Mouse (Mus musculus) ovary, adult 10 weeks (tissue): ENCODE measurements around the gene Prr18. TPM values are rescaled to one million over a fixed set of nuclear protein-coding genes. Genes with fewer than 3 reads are reported as not detected.

Experiments used
- polyA plus RNA-seq: library from polyadenylated mRNA; stranded (reverse); fragments of 350-450 nt; fragmentation: Illumina TruSeq; extraction: RNeasy Lipid Tissue Mini Kit (QIAGEN cat#74804); gene quantifications from one replicate; pipeline ENCODE4 v1.2.3, GENCODE M21; 2014

Gene Prr18
- polyA plus RNA-seq, result 2.9 TPM

DNA sequence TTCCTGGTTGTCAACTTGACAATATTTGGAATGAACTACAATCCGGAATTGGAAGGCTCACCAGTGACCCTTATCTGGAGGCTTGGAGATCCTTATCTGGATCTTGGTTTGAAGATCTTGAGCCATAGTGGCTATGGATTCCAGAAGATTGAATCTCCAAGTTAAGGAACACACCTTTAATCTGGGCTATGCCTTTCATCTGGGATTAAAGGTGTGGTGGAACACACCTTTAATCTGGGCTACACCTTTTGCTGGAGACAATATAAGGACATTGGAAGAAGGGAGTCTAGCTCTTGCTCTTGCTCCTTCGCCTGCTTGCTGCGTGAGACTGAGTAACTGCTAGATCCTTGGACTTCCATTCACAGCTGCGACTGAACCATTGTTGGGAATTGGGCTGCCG, at the start of gene Prr18:
Gene Prr18, plus strand, starts transcription at position 301 of the 400 bp plus-strand sequence.

DNA sequence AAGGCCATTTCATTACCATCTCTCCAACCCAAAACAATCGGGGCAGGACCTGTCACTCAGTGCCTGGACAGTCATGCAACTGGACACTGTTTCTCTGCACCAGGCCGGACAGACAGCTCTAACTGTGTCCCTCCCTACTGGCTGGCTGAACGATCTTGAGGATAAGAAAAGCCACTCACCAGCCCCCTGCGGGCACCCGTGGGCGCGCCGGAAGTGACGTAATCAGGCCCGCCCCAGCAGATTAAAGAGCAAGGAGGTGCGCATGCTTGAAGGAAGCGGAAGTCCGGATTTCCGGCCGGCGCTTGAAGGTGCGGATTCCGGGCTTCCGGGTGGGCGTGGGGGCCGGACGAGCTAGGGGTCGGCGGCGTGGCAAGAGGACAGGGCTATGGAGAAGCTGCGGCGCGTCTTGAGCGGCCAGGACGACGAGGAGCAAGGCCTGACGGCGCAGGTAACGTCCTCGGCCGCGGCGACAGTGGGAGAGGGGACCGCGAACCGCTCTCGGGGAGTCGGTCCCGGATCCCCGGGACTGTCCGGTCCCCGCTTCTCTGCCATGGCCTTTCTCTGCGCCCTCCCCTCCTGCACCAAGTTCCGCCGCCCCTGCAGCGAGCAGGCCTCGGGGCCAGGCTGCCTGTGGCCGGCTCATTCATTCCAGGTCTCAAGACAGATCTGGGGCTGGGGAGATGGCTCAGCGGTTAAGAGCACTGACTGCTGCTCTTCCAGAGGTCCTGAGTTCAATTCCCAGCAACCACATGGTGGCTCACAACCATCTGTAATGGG, 26.2 kb upstream of the Prr18 start, which contains the start of gene Sft2d1:
Gene Sft2d1, plus strand, starts transcription at position 265 of the 777 bp plus-strand sequence.

DNA sequence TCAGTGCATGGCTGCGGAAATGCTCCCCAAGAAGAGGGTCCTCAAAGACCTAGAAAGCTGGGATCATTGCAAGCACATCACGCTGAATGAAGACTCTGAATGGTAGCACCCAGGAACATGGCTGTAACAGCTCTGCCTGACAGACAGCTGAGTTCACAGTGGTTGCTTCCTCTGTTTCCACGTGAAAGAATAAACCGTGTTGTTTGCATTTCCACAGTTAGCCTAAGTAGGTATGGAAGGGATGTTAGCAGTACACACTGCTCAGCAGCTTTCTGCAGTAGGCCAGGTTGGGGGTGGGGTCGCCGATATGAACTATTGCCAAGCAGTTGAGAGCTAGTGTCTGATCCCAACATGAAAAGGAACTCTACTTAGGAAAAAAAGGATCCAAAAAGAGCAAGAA, 18.4 kb downstream of the Prr18 start, which contains the start of gene T2:
Gene T2, plus strand, starts transcription at position 301 of the 400 bp plus-strand sequence.

Other genes with a start within 250 kb of the Prr18 start
- gene Gm49673, start 189.7 kb upstream of the Prr18 start, polyA plus RNA-seq, result not detected
- 15.9 TPM for gene Rnaset2a, start 189.4 kb upstream of the Prr18 start, polyA plus RNA-seq
- gene Fgfr1op, start 172.0 kb upstream of the Prr18 start, polyA plus RNA-seq, result 33.6 TPM
- gene Ccr6, start 101.4 kb upstream of the Prr18 start, polyA plus RNA-seq, result not detected
- gene Mpc1, start 54.6 kb upstream of the Prr18 start, polyA plus RNA-seq, result 237 TPM
- 48.1 TPM for gene Sft2d1, start 26.4 kb upstream of the Prr18 start, polyA plus RNA-seq
- 0.37 TPM for gene T2, start 18.5 kb downstream of the Prr18 start, polyA plus RNA-seq
- not detected for gene T, start 97.0 kb downstream of the Prr18 start, polyA plus RNA-seq
- 12.0 TPM for gene Pde10a, start 187.9 kb downstream of the Prr18 start, polyA plus RNA-seq
- not detected for gene Gm17087, start 229.5 kb downstream of the Prr18 start, polyA plus RNA-seq